Mouse (Mus musculus): ENCODE measurements around the gene Egflam. TPM values are rescaled to one million over a fixed set of nuclear protein-coding genes. Genes with fewer than 3 reads are reported as not detected.

Egflam gene
- total RNA-seq, 2 experiments from 2014 or later, result 5.7 to 9.6 TPM

DNA sequence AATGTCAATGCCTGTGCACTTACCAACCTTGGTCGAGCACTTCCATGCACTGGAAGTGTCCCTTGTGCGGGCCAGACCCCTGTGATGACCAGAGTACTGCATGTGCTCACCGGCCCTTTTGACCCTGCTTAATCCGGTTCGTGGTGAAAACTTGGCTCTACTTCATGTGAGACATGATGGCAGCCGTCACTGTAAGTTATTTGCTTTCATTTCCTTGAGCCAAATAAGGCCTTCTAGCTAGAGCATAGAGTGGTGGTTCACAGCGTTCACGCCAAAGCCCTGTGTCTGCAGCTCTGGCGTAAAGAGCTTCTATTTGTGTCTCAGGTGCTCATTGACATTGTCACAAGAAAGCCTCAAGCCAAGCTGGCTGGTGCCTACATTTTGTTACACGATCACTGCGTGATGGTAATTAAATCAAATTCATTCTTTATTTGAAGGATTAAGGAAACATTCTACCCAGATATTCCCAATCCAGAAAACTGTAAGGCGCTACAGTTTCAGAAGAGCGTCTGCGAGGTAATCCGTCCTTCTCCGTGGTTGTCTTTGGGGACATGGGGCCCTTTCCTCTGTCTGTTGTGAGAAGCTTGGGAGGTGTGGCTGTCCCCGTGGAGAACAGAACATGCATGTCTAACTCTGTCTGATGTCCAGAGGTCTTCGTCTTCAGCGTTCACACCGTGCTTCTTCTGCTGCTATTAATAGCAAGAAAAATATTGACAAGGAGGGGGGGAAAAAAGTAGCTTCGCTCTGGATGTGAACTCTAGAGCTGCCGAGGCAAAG, 208.3 kb downstream of the Egflam start:
- intact Hi-C loops (cut with DNase I), result no loop called here
- no peak for DNase-seq

DNA sequence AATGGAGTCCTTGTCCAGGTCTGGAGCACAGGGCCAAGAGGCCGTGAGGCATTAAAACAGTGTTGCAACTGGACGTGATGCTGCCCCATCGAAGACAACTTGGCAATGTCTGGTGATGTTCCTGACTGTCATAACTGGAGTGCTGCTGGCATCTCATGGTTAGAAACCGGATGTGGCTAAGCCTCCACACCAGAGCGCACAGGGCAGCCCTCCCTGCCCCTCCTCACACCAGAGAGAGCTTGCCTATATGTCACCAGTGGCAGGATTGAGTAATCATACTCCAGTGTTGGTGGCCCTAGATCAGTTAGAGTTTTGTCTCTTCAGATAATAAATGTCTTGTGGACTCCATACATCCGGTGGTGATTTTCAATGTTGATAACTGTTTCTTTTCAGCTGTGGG, 210.5 kb downstream of the Egflam start:
- no peak for DNase-seq
- intact Hi-C loops (cut with DNase I), result no loop called here

DNA sequence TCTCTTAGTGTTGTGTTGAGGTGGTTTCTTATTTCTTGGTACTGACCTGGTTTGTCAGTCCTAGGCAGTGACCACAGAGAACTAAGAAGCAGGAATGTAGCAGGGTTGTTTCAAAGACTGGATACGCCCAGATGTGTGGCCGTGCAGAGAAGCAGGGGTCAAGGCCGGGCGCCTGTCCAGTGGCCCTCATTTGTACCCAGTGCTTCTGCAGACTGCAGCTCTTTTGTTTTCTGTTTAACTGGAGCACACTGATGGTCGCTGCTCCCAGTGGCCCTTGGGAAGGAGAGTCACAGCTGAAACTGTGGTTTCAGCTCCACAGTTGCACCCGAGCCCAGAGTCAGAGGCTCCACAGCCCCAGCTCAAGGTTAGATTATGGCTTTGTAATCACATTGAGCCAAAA, 217.6 kb downstream of the Egflam start:
- intact Hi-C loops (cut with DNase I), result no loop called here
- DNase-seq, result no peak

DNA sequence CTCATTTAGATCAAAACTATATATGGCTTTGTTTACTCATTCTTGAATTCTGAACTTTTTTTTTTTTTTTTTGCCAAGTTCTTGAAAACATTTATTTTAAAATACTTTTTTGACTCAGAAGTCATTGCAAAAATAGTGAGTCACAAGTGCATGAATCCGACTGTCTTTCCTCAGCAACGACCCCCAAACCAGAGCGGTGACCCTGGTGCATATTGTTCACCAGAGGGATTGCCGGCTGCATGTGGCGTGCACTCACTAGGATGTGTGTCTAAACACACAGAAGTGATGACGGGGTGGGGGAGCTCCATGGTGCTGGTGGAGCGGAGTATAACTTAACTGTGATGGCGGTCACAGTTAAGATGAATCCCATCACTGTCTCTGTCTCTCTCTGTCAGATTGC, 224.4 kb downstream of the Egflam start:
- intact Hi-C loops (cut with DNase I), result no loop called here

DNA sequence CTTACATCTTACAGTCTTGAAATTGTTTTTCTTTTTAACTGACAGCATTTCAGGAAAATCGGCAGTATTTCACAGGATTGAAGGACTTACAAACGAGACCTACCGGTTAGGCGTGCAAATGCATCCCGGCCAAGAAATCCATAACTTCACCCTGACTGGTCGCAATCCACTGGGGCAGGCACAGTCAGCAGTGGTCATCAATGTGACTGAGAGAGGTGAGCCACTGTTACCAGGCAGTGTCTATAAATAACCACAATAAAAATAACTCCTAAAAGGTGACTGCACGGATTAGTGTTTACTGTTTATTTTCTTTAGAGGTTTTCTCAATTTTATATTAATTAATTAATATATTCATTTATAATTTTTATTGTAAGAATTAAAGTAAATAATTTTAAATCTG, 224.8 kb downstream of the Egflam start:
- DNase-seq, result no peak
- intact Hi-C loops (cut with DNase I), result no loop called here

More for the DNA sequence above, 224.4 kb downstream of the Egflam start:
- DNase-seq, result no peak

DNA sequence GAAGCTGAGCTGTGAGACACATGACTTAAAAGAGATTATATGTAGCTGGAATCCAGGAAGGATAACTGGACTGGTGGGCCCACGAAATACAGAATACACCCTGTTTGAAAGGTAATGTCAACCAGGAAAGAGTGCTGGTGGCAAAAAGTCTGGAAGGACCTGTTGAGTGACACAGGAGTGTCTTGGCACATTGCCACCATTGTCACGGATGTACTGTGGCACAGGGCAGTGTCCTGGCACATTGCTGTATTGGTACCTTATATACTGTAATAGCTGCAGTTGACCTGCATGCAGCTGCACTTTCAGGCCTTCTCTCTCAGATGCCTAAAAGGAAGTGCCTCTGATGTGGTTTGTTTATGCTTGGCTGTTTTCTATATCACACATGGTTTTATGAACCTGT, 225.3 kb downstream of the Egflam start:
- DNase-seq, result peak; percentile 35
- intact Hi-C loops (cut with DNase I), result no loop called here

DNA sequence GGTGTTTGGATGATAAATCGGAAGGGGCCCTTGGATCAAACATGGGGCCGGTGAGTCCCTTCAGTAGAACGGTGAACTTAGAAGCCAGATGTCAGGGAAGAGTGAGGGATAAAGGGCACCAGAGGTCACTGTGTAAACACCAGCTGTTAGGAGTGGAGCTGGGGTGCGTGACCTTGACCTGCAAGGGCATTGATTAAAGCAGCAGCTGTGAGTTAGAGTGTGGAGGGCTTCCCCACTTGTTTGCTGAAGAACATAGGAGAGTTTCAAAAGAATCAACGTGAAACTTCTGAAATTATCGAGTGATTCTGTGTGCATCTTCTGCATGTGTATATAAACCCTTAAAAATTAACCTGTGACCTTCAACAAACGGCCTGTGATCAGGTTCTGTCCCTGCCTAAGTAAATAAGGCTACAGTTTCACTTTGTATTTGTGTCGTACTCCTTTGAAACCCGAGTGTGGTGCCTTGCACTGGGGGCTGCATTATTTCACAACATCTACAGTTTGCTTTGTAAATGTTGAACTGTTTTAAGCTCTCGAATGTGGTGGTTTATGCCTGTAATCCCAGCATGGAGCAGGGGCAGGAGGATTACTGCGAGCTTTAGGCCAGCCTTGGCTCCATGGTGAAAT, 230.2 kb downstream of the Egflam start:
- intact Hi-C loops (cut with DNase I), result no loop called here
- no peak for DNase-seq

DNA sequence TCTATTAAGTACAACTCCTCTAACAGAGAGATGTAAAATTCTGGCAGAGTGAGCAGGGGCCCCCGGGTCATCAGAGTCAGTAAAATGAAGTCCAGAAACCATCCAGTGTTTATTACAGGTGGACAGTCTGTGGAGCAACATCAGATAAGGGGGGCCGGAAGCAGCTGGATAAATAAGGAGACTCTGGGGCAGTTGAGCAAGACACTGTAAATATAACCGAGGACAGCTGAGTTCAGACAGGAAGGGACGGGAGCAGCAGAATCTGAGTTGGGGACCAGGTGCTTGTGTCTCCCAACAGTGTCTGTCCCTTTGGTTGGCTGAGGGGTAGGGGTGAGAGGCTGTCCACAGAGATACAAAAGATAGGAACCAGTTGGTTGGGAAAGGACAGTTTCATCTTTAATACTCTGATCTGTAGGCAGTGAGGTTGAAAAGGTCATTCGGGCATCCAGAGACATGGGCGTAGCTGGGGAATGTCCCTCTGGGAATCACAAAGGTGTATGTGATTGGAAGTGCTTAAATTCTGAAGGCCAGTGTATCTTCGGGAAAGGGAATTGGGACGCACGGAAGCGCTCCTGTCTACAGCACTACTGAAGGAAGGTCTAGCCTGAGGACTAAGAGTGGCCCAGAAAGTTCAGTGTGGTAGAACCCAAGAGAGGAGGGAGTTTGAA, 230.8 kb downstream of the Egflam start:
- DNase-seq, result no peak

DNA sequence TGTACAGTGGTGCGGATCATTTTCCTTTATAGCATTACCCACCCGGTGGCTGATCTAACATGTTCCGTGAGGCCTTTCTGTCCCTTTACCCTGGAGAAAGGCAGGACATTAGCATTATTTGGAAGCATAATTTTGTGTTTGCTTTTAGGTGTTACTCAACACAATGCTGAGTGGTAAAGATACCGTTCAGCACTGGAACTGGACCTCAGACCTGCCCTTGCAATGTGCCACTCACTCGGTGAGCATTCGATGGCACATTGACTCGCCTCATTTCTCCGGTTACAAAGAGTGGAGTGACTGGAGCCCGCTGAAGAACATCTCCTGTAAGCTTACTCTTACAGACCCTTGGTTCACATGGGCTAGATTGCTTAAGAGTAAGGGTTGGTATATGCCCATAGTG, 231.5 kb downstream of the Egflam start:
- intact Hi-C loops (cut with DNase I), result no loop called here

More for the DNA sequence above, 230.8 kb downstream of the Egflam start:
- intact Hi-C loops (cut with DNase I), result no loop called here

DNA sequence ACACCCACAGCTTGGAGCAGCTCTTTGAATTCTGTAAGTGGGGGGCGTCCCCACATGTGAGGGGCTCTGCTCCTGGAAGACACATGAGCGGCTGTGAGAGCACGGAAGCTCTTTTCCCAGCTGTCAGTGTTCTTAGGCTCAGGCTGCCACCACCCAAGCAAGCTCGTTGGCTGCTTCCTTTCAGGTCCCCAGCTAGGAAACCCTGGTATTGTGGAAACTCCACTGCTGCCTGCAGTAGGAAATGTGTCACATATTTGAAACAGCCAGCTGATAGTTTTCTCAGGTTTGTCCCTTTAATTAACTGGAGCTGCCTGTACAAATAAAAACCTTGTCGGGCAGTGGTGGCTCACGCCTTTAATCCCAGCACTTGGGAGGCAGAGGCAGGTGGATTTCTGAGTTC, 234.3 kb downstream of the Egflam start:
- no peak for DNase-seq
- intact Hi-C loops (cut with DNase I), result no loop called here

More for the DNA sequence above, 231.5 kb downstream of the Egflam start:
- no peak for DNase-seq

DNA sequence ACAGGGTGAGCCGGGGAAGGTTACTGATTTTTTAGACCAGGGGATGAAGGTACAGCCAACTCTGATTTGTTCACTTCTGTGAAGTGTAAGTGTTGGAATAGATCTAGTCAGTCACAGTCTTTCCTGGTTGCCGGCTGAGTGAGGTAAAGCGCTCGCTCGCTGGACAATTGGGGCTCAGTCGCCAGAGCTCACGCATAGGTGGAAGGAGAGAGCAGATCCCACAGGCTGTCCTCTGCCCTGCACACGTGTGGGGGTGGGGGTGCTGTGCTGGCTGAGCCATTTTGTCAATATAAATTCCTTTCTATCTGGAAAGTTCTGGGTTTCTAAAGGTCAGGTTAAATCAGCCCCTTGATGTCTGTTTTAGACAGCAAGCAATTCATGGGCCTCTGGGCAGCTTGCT, 237.9 kb downstream of the Egflam start:
- DNase-seq, result no peak
- intact Hi-C loops (cut with DNase I), result no loop called here

DNA sequence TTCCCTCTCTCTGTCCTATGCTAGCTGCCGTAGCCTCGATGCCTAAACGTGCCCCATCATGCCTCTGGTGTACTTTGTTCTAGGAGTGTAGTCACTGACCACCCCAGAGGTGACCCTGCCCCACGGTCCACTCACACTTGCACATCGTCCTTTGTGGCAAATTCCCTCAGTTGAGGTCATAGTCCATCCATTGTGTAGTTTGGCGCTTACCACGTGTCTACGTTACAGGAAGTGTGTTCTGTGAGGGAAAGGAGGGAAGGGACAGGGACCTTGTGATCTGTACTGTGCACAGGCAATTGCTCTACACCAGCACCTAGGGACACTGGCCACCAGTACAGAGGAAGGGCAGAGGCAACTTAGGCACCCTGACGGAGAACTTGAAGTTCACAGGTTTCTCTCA, 238.3 kb downstream of the Egflam start:
- DNase-seq, result no peak
- intact Hi-C loops (cut with DNase I), result no loop called here

DNA sequence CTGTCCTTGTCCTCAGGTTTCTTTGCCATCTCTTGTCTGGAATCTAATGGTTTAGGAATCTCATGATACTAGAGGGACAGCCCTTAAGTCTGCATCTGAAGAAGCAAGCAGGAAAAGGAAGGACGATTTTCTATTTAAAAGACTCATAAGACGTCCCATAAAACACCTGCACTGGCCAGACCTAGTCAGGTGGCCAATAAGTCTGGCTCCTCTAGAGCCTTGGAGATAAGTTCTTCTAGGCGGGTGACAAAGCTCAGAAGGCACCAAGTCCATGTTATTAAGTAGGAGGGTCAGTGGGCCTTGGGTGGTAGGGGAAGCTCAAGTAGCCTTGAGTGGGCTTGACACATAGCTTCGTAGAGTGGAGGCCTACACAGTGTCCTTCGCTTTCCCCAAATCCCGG, 240.5 kb downstream of the Egflam start:
- intact Hi-C loops (cut with DNase I), result no loop called here
- DNase-seq, result no peak
